Mouse (Mus musculus) urinary bladder, adult 18-20 months (tissue): Measurements from ENCODE around the gene Ppan.

Experiments
- DNase-seq, 2 experiments: peaks; one replicate each; pipeline ENCODE4 v3.0.0; 2022; ENCODE audit warnings: low spot score in 2 of 2, mixed read lengths in 2 of 2

Gene Ppan

GRCm38 (mm10) chr9:20923258-20923657 is 35.3 kb downstream of the Ppan start:
- DNase-seq = no peak
